Mouse (Mus musculus): ENCODE measurements around the gene Cdh22. TPM values are rescaled to one million over a fixed set of nuclear protein-coding genes. Genes with fewer than 3 reads are reported as not detected.

The Cdh22 gene
- total RNA-seq, 2 experiments from 2014 or later = 50.3 to 58.7 TPM

DNA sequence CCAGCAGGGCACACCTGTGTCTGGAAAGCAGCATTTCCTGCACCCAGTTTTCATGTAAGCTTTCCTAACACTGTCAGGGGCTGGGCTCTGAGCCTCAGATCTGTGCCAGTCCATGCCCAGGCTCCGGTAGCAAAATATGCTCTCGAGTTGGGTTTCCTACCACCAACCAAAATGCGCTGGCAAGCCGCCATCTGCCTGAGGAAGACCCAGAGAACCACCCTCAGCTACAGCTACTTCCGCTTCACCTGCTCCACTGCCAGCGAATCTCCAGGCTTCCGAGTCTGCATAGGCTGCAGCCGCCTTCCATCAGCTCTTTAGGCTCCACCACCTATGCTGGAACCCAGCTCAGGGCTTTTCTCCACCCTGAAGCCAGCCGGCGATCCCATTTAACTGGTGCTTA, 55.4 kb downstream of the Cdh22 start:
- DNase-seq (ENCODE audit: low spot score in 2 of 2) = no peak
- intact Hi-C loops (cut with DNase I) = no loop called here

DNA sequence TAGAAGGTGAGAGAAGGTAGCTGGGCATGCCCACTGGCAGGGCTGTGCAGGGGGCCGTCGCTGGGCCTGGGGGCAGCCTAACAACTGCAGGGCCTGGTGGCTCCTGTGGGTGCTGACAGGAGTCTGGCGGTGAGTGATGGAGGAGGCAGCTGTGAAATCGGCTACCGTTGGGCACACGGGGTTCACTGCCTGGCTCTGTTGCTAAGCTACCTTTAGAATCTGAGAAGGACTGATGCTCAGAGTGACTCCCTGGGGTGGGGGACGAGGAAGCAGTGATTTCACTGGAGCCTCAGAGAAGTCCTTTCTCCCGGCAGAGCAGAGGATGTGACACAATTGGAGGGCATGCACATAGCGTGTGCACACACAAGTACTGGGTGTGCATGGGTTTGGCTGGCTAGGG, 57.7 kb downstream of the Cdh22 start:
- DNase-seq (ENCODE audit: low spot score in 2 of 2) = no peak
- intact Hi-C loops (cut with DNase I) = no loop called here

DNA sequence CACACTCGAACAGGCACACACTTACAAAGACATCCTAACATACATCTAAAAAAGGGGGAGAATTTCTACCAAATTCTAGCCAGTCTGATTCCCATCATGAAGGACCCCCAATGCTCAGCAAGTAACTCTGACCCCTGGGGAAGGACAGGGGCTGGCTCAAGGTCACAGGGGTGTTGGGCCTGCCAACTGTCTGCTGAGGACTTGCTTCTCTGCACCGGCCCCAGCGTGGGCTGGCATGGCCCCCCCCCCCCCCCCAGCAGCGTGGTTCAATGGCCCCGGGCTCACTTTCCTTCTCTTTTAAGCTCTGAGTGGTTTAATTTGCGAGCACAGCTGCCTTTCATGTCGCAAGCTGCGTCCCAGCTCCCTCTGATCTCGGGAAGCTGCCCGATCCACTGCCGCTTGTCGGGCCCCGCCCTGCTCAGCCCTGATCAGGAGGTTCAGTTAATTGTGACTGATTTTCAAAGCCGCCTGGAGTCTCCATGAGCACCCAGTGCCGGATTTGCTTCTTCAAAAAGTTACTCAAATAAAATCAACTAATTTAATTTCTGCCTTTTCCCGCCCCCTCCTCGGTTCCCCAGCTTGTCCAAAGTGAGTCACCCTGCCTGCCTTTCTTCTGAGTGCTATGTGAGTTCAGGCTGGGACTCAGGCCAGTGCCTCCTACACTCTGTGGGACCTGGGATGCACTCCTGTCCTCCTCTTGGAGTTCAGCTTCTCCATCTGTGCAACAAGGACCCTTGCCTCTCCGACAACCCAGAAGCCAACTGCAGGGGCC, 67.8 kb downstream of the Cdh22 start:
- intact Hi-C loops (cut with DNase I) = loop anchor here (5.0 kb wide), 1 partner anchor 65 kb away; the partner anchor contains the start of gene Cdh22
- DNase-seq (ENCODE audit: low spot score in 2 of 2) = peak; percentile 65 to 71

DNA sequence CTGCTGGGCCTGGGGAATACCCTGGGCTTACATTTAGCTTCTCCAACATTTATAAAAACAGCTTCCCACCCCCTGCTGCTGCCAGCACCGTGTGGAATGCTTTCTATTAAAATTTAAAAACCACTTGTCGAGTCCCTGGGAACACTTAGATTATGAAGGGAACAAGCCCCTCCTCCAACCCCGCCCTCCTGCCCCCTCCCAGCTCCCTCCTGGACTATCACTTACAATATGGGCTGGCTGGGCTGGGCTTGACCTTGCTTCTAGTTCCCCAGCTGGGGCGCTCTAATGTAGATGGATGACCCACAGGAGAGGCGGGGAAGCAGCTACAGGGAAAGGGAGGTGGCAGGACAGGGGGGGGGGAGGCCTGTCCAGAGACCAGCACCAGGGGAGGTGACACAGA, 72.4 kb downstream of the Cdh22 start:
- DNase-seq (ENCODE audit: low spot score in 2 of 2) = no peak
- intact Hi-C loops (cut with DNase I) = no loop called here

DNA sequence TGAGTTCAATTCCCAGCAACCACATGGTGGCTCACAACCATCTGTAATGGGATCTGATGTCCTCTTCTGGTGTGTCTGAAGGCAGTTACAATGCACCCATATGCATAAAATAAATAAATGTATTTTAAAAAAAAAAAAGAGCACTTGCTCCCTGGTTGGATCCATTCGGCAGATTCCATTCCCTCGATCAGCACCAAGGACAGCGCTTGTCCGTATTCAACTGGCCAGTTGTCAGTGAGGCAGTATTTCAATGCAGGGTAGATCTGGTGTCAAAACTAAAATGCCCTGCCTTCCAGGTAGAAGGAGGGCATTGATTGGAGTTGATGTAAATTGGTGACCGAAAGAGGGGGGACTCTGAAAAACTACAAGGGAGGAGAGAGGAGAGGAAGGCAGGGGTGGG, 74.2 kb downstream of the Cdh22 start:
- intact Hi-C loops (cut with DNase I) = no loop called here
- no peak for DNase-seq (ENCODE audit: low spot score in 2 of 2)

DNA sequence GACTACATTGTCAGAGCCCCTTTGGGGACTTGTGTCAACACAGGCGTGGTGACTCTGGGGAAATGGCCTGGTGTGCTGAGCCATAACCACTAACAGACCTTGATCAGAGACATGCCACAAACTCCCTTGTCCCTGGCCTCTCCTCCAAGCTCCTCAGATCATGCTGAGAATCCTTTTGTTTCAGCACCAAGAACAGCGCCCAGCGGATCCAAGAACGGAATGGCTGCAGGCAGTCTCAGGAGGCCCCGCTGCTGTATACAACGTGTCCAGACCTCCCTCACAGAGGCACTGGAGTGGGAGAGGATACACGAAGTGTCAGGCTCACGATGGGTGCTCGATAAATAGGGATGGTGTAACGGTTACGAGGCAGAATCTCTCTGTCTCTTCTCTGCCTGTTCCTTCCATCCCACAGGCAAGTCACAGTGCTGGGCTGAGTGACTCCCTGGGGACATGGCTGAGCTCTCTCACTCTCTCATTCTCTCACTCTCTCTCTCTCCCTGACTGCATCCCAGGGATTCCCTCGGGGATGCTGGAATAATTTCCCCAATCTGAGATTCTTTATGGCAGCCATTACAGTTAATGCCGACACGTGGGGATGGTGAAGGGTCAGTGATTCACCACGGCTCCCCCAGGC, 75.5 kb downstream of the Cdh22 start:
- intact Hi-C loops (cut with DNase I) = no loop called here
- no peak for DNase-seq (ENCODE audit: low spot score in 2 of 2)

DNA sequence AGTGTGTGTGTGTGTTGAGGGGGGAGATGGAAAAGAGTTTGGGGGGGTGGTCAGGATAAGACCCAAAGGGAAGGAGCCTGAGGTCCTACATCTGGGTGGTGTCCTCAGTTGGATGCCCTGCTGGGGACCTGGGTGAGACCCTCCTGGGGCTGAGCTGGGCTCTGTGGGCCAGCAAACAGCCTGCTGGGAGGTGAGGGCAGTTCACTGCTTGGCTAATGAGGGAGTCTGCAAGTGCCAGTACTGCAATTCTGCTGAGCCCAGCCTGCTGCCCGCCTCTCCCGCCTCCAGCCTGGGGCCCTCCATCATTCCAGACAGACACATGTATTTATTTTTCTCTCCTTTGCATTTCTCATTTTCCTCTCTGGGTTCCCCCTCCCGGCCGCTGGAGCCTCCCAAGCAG, 76.3 kb downstream of the Cdh22 start:
- intact Hi-C loops (cut with DNase I) = no loop called here
- DNase-seq (ENCODE audit: low spot score in 2 of 2) = no peak

DNA sequence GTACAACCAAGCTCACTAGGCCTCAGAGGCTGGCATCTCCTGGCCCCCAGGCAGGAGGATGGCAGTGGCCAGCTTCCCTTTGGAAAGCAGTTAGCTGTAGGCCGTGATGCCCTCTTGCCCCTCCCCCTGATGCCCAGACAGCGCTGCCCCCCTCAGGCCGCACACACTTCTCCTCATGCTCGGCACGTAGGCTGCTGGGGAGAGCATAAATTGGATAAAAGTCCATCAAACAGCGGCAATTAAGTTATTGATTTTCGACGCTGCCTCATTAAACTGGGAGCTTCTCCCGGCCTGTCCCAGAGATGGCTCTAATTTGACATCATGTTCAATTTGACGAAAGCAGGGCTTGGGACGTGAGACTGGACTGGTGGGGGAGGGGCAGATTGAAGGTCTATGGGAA, 76.8 kb downstream of the Cdh22 start:
- intact Hi-C loops (cut with DNase I) = no loop called here

DNA sequence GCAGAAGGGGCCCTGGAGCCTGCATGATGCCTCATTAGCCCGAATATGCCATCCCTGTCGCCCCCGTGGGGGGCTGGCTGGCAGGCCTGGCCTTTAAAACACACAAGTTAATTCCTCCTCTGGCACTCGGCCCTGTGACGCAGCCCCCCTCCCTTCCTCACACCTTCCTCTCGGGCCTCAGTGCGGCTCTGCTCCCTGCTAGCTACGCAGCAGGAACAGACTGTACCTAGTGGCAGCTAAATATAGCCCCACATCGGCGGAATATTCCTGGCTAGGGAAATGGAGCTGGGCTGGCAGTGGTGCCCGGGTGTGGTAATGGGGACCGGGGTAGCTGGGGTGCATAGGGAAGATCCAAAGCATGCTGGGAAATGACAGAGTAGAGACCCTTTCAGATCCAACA, 81.6 kb downstream of the Cdh22 start:
- intact Hi-C loops (cut with DNase I) = no loop called here

More for the DNA sequence above, 76.8 kb downstream of the Cdh22 start:
- no peak for DNase-seq (ENCODE audit: low spot score in 2 of 2)

DNA sequence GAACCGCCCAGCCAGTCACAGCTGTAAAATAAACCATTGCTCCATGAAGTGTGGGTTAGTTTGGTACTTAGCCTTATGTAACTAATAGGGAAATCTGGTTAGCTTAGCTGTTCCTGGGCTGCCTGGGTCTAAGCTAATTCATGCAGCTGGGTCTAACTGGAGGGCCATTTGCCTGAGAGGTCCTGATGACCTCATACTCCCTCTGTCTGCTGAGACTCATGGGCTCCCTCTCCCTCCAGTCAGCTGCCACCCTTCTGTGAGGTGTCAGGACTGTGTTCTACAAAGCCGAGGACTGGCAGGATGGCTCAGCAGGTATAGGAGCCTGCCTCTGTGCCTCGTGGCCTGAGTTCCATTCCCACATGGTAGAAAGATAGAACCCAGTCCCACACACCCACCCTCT, 84.9 kb downstream of the Cdh22 start:
- DNase-seq (ENCODE audit: low spot score in 2 of 2) = no peak
- intact Hi-C loops (cut with DNase I) = no loop called here

More for the DNA sequence above, 81.6 kb downstream of the Cdh22 start:
- DNase-seq (ENCODE audit: low spot score in 2 of 2) = peak; percentile 81

DNA sequence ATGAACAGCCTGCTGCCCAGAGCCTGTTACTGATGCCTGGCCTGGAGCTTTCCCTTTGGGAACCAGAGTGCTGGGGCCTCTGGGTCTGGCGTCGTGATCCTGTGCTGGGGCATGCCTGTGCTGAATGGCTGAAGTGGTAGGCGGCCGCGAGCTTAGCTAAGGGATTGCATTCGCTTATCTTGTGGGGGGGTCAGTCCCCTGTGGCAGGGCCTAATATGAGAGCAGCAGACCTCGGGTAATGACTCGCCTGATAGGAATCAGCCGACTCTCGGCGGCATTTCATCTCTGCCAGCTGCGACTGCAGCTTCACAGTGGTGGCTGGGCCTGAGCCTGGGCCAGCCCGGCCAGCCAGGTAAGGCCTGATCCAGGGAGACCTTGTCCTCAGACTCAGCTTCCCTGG, 88.8 kb downstream of the Cdh22 start:
- intact Hi-C loops (cut with DNase I) = no loop called here
- no peak for DNase-seq (ENCODE audit: low spot score in 2 of 2)

DNA sequence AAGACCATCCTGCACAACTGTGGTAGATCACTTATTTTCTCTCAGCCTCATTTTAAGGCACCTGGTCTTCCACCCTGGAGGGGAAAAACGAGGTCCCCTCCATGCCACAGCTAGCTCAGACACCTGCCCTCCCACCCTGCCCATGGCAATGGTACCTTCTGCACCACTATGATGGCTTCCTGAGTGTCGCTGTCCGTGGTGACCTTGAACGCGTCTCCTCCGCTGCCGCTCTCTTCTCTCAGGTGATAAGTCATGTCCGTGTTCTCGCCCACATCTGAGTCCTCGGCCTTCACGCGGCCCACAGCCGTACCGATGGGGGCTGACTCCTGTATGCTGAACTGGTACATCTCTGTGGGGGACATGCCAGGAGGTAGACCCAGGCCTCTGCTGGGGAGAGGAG, 91.2 kb downstream of the Cdh22 start:
- intact Hi-C loops (cut with DNase I) = no loop called here
- no peak for DNase-seq (ENCODE audit: low spot score in 2 of 2)

DNA sequence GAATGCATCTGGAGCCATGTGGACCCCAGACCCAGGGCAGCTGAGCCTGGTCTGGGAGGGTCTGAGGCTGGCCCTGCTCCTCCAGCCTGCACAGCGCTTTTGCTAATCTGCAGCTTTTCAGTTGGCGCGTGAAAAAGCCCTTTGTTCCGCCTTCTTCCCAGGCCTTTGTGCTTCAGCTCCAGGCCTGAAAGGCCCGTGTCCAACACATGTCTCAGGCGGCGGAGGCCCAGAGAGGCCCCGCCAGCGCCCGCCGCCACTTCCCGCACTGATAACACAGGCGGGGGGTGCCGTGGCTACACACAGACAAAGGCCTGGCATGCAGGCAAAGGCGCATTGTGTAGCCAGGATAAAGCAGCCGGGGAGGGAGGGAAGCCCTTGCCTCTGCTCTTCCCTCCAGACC, 98.6 kb downstream of the Cdh22 start:
- intact Hi-C loops (cut with DNase I) = no loop called here
- DNase-seq (ENCODE audit: low spot score in 2 of 2) = no peak

DNA sequence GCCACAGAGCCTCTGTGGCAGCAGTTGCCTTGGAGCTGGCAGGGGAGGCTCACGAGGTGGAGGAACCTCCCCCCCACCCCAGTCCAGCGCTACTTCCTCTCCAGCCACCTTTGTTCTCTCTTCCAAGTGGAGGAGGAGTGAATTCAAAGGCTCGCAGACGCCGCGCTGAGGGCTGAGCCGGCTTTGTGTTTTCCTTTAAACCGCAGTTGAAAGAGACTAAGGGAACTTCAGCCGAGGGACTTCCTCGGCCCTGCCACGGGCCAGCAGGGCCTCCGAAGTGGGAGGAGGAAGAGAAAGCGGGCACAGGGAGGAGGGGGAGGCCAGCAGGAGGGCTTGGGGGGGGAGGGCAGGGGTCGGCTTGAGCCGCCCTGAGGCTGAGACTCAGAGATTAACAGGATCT, 101.1 kb downstream of the Cdh22 start:
- no peak for DNase-seq (ENCODE audit: low spot score in 2 of 2)
- intact Hi-C loops (cut with DNase I) = no loop called here

DNA sequence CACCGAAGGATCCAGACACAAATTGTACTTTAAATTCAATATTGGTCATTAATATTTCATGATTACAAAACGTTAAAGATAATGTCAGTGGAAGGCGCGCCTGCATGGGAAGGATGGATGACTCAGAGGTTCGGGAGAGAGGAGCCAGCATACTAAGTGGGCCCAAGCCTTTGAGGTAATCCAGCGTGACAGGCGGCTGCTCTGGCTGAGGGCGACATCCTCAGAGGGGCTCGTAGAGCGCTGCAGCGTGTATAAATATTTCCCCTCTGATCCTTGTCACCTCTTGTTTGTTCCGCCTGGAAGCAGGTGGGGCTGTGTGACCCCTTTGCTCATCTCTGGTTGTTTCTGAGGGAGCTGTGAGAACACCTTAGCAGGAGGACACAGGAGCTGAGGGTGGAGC, 103.2 kb downstream of the Cdh22 start:
- intact Hi-C loops (cut with DNase I) = no loop called here
- no peak for DNase-seq (ENCODE audit: low spot score in 2 of 2)

DNA sequence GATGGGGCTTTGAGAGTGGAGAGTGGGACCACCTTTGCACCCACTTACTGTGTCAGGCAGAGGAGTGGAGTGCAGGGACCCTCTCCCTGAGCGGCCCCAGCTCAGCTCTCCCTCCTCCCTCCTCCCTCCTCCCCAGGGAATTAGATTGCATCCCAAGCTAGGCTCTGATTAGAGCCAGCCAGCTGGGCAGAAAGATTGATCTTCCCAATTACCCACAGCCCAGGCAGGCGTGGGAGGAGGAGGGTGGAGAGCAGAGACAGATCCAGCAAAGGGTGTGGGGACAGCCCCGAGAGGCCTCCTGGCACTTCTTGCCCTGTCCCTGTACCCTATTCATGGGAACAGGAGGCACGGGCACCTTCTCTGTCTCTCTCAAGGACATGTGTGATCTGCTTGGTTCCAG, 105.5 kb downstream of the Cdh22 start:
- intact Hi-C loops (cut with DNase I) = no loop called here
- no peak for DNase-seq (ENCODE audit: low spot score in 2 of 2)

DNA sequence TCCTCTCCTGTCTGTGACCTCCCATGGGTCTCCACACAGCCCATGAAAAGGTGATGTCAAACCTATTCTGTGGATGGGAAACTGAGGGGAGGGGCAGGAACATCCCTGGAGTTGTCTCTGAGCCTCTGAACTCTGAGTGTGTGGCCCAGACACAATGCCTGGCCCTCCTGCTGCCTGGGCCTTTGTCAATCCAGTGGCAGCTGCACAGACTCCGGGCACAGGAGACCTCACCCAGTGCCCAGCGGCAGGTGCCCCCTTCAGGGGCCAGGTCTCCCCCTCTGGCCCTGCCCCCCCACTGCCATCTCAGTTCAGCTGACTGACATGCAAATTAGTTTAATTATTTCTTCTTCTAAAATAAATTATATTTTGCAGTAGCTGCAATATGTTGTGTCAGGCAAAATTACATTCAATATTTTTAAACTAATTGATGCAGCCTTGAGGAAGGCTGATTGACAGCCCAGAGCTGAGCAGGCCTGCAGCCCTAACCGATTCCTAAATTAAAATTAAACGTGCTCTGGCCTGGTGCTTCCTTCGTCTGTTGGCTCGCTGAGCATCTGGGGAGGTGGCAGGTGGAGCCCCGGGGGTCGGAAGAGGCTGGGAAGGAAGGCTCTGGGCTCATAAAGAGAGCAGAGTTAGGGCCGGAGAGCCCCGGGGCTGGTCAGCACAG, 107.6 kb downstream of the Cdh22 start:
- no peak for DNase-seq (ENCODE audit: low spot score in 2 of 2)
- intact Hi-C loops (cut with DNase I) = no loop called here

DNA sequence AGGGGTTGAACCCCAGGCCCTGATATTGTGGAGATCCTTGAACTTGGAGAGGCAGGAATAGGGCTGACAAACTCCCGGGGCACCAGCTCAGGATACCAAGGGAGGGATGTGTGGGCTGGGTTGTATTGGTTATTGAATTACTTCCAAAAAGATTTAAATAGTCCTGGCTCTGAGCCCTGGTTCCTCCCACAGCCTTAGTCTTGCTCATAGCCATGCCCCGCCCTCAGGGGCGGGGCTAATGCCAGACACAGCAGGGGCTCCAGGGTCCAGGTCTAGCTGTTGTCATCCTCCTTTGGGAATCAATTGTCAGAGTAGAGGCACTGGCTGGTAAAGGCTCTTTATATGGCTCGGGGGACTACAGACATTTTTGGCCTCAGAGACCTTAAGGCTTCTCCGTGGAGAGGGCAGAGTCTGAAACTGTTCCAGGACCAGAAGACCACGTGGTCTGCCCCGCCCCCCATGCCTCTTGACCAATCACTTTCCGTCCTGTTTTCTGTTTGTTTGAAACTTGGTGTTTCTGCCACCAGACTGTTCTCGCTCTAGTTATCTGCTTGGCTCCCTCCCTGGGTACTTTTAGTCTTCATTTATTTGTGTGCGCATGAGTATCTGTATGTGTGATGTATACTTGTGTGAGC, 113.3 kb downstream of the Cdh22 start:
- DNase-seq (ENCODE audit: low spot score in 2 of 2) = no peak
- intact Hi-C loops (cut with DNase I) = no loop called here

DNA sequence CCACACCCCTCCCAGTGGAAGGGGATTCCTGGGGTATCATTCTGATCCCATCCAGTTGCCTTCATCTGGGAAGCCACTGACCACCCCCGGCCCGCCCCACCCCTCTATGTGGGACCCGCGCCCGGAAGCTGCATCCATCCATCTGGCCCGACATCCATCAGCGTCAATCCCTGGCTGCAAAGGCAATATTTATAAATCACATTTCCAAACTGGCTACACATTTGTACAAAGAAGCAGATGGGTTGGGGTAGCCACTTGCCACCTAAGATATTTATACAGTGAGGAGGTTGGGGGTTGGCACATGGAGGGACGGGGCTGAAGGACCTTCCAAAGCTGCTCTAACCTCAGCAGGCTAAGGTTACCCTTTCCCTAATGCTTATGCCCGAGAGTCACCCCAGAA, 113.9 kb downstream of the Cdh22 start:
- intact Hi-C loops (cut with DNase I) = no loop called here
- DNase-seq (ENCODE audit: low spot score in 2 of 2) = no peak

DNA sequence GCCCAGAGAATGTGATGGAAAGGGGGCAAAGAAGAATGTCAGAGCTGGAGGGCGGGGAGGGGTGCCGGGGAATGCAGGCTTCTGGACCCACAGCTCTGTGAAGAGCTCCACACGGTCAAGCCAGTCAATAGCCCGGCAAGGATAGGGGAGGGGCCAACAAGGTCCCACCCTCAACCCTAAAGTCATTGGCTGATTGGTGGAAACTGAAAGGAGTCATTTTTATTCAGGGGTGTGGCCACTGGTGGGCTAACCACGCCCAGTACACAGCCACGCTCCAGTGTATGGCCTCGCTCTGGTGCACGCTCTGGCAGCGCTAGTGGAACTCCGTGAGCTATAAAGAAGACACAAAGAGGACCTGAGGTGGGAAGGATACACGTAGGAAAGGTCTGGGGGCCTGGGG, 120.9 kb downstream of the Cdh22 start:
- intact Hi-C loops (cut with DNase I) = no loop called here
- no peak for DNase-seq (ENCODE audit: low spot score in 2 of 2)

DNA sequence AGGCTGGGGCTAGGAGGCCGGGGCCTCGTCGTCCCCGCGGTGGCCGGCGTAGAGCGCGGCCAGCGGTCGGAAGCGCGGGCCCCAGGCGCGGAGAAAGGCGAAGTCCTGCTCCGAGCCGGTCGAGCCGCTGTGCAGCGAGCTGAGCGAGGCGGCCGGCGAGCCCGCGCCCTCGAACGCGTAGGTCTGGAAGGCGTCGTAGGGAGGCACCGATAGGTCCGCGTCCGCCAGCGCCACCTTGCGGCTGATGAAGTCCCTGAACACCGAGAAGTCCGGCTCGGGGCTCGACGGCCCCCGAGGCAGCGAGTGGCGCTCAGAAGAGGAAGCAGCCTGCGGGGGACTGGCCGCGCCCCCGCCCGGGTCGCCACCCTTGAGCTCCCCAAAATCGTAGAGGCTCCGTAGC, 122.5 kb downstream of the Cdh22 start:
- intact Hi-C loops (cut with DNase I) = no loop called here
- DNase-seq (ENCODE audit: low spot score in 2 of 2) = peak; percentile 53 to 54
